Mouse (Mus musculus) lung, postnatal 0 days (tissue): Measurements from ENCODE around the gene Commd9.

Experiments
- CTCF ChIP-seq: IDR thresholded peaks from 2 replicates; pipeline ENCODE4 v1.5.1; 2016; ENCODE audit warnings: antibody characterized with exemption, mild to moderate bottlenecking
- EP300 ChIP-seq: IDR thresholded peaks from 2 replicates; pipeline ENCODE4 v1.6.1; 2016; ENCODE audit warnings: antibody characterized with exemption, mild to moderate bottlenecking, control low read depth

- no peak for TF ChIP-seq EP300
- TF ChIP-seq CTCF, result no peak
These were observed at the start of gene Commd9 for GRCm38 (mm10) chr2:101885768-101886438.
